Mouse (Mus musculus): Measurements from ENCODE around the gene Dscaml1. TPM values are rescaled to one million over a fixed set of nuclear protein-coding genes. Genes with fewer than 3 reads are reported as not detected.

Dscaml1 gene
- polyA plus RNA-seq, 1 experiment, result 0.62 TPM

DNA sequence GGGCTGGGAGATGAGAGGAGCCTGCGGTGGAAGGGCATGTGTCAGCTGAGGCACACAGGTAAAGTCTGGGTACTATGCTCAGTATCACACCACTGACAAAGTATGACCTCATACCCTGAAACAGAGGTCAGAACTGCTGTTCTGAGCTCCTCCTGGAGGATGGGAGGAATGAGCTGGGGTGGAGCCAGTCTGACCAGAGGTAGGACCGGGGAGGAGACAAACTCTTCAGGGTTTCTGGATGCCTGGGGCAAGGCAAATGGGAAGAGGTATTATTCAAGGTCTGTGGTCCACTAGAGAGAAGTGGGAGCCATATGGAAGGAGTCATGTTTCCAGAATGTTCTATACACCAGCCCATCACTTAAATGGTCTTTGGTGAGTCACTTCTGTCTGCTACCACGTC lies 15.3 kb upstream of the Dscaml1 start:
- no peak for TF ChIP-seq POLR2A (IDR thresholded peaks at IDR 0.05; ENCODE audit: low read depth, low read length)
- TF ChIP-seq CTCF (IDR thresholded peaks at IDR 0.05; ENCODE audit: extremely low read depth, insufficient read length, insufficient replicate concordance, low read depth, low read length), result no peak
- 71% methylated on average over 3 of the region's 3 CpGs for WGBS
- H3K27ac ChIP-seq (ENCODE audit: insufficient read depth, low read depth, low read length), result no peak overlapping the region
- H3K36me3 ChIP-seq (ENCODE audit: control insufficient read depth, insufficient read depth, low read length), result no peaks in the 10 kb centered on the region
- peaks cover 4% of the 10 kb centered on the region; the same call in 1 of the 2 replicates for H3K4me1 ChIP-seq (ENCODE audit: control insufficient read depth, insufficient read depth, insufficient read length, low read length)
- no peaks in the 10 kb centered on the region for H3K27me3 ChIP-seq (ENCODE audit: control insufficient read depth, insufficient read depth, low read length)
- H3K4me3 ChIP-seq (ENCODE audit: low read depth, low read length), result no peak overlapping the region

DNA sequence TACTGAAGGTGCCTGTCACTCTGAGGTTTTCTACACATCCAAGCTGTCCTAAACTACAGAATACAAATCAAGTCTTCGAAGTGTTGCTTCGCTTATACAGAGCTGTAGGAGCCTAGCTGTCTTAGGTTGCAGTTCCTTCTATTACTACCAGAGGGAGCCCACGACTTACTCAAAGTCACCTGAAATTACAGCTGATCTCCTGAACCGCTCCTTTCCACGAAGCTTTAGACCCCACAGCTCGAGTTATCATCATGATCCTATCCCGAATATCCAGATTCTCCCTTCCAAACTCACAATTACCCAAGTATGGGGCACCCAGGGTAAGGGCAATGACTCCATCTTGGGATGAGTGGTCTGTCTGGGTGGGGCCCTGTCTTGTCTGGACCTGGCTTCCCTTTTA lies 14.6 kb upstream of the Dscaml1 start:
- Histone ChIP-seq H3K4me1 (ENCODE audit: control insufficient read depth, insufficient read depth, insufficient read length, low read length) (peaks cover 5% of the 10 kb centered on the region; the same call in 1 of the 2 replicates), H3K27ac (ENCODE audit: insufficient read depth, low read depth, low read length) (no peak overlapping the region), H3K36me3 (ENCODE audit: control insufficient read depth, insufficient read depth, low read length) (no peaks in the 10 kb centered on the region), H3K4me3 (ENCODE audit: low read depth, low read length) (no peak overlapping the region), H3K27me3 (ENCODE audit: control insufficient read depth, insufficient read depth, low read length) (no peaks in the 10 kb centered on the region)
- 11% methylated on average over 7 of the region's 7 CpGs for WGBS
- no peak for TF ChIP-seq POLR2A (IDR thresholded peaks at IDR 0.05; ENCODE audit: low read depth, low read length)
- TF ChIP-seq CTCF (IDR thresholded peaks at IDR 0.05; ENCODE audit: extremely low read depth, insufficient read length, insufficient replicate concordance, low read depth, low read length), result no peak

GRCm38 (mm10) chr9:45412287-45412686 lies 14.1 kb upstream of the Dscaml1 start:
- 4% methylated on average over 10 of the region's 10 CpGs for WGBS
- Histone ChIP-seq H3K27ac (ENCODE audit: insufficient read depth, low read depth, low read length) (no peak overlapping the region), H3K4me3 (ENCODE audit: low read depth, low read length) (no peak overlapping the region), H3K4me1 (ENCODE audit: control insufficient read depth, insufficient read depth, insufficient read length, low read length) (peaks cover 9% of the 10 kb centered on the region; the same call in 1 of the 2 replicates), H3K36me3 (ENCODE audit: control insufficient read depth, insufficient read depth, low read length) (no peaks in the 10 kb centered on the region), H3K27me3 (ENCODE audit: control insufficient read depth, insufficient read depth, low read length) (no peaks in the 10 kb centered on the region)
- TF ChIP-seq CTCF (IDR thresholded peaks at IDR 0.05; ENCODE audit: extremely low read depth, insufficient read length, insufficient replicate concordance, low read depth, low read length) (peak; percentile 82), POLR2A (IDR thresholded peaks at IDR 0.05; ENCODE audit: low read depth, low read length) (no peak)

DNA sequence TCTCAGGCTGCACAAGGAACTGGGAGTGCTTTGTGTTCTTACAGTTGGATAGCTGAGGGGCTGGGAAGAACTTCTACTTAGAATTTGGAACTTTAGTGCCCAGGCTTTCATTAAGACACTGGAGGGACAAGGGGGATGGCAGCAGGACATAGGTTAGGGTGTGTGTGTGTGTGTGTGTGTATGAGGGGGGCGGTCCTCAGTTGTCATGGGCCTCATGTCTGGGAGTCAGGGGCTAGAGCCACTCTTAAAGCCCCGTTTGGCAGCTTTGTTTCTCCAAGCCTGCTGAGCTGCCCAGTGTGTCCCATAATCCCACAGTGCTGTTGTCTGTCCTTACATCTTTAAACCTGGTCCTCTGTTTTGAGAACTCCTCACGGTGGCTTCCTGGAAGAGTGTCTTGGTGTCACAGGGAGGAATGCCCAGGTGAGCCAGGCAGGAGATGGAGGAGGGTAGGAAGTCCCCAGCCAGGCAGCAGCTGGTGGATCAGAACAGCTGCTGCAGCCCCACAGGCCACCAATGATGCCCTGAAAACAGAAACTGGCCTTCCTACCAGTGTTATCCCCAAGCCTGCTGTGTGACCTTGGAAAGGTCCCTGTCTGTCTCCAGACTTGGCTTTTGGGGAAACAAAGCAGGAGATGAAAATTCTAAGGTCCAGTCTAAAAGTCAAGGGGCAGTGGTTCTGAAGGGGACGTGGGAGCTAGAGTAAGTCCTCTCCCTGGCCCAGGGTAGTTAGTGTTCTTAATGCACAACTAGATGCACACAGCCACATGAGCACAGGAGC lies 13.5 kb upstream of the Dscaml1 start:
- no peak for TF ChIP-seq CTCF (IDR thresholded peaks at IDR 0.05; ENCODE audit: extremely low read depth, insufficient read length, insufficient replicate concordance, low read depth, low read length)
- no peak for TF ChIP-seq POLR2A (IDR thresholded peaks at IDR 0.05; ENCODE audit: low read depth, low read length)
- no peaks in the 10 kb centered on the region for H3K27me3 ChIP-seq (ENCODE audit: control insufficient read depth, insufficient read depth, low read length)
- H3K4me1 ChIP-seq (ENCODE audit: control insufficient read depth, insufficient read depth, insufficient read length, low read length), result peaks cover 9% of the 10 kb centered on the region; the same call in 1 of the 2 replicates
- H3K36me3 ChIP-seq (ENCODE audit: control insufficient read depth, insufficient read depth, low read length), result no peaks in the 10 kb centered on the region
- 81% methylated on average over 4 of the region's 4 CpGs for WGBS
- H3K27ac ChIP-seq (ENCODE audit: insufficient read depth, low read depth, low read length), result no peak overlapping the region
- no peak overlapping the region for H3K4me3 ChIP-seq (ENCODE audit: low read depth, low read length)

GRCm38 (mm10) chr9:45413478-45414140 lies 12.8 kb upstream of the Dscaml1 start:
- Histone ChIP-seq H3K36me3 (ENCODE audit: control insufficient read depth, insufficient read depth, low read length) (no peaks in the 10 kb centered on the region), H3K27ac (ENCODE audit: insufficient read depth, low read depth, low read length) (no peak overlapping the region), H3K4me3 (ENCODE audit: low read depth, low read length) (no peak overlapping the region), H3K27me3 (ENCODE audit: control insufficient read depth, insufficient read depth, low read length) (no peaks in the 10 kb centered on the region), H3K4me1 (ENCODE audit: control insufficient read depth, insufficient read depth, insufficient read length, low read length) (peaks cover 9% of the 10 kb centered on the region; the same call in 1 of the 2 replicates)
- WGBS, result 55% methylated on average over 5 of the region's 5 CpGs
- TF ChIP-seq POLR2A (IDR thresholded peaks at IDR 0.05; ENCODE audit: low read depth, low read length), result no peak
- peak; percentile 56; the same call in 1 of the 2 replicates for TF ChIP-seq CTCF (IDR thresholded peaks at IDR 0.05; ENCODE audit: extremely low read depth, insufficient read length, insufficient replicate concordance, low read depth, low read length)

- 62% methylated on average over 4 of the region's 4 CpGs for WGBS
- H3K27me3 ChIP-seq (ENCODE audit: control insufficient read depth, insufficient read depth, low read length), result no peaks in the 10 kb centered on the region
- no peaks in the 10 kb centered on the region for H3K36me3 ChIP-seq (ENCODE audit: control insufficient read depth, insufficient read depth, low read length)
- TF ChIP-seq CTCF (IDR thresholded peaks at IDR 0.05; ENCODE audit: extremely low read depth, insufficient read length, insufficient replicate concordance, low read depth, low read length) (peak; percentile 12; the same call in 1 of the 2 replicates), POLR2A (IDR thresholded peaks at IDR 0.05; ENCODE audit: low read depth, low read length) (no peak)
- peaks cover 9% of the 10 kb centered on the region; the same call in 1 of the 2 replicates for H3K4me1 ChIP-seq (ENCODE audit: control insufficient read depth, insufficient read depth, insufficient read length, low read length)
- H3K4me3 ChIP-seq (ENCODE audit: low read depth, low read length), result no peak overlapping the region
- H3K27ac ChIP-seq (ENCODE audit: insufficient read depth, low read depth, low read length), result no peak overlapping the region
These were observed 10.5 kb upstream of the Dscaml1 start for GRCm38 (mm10) chr9:45415912-45416311.

DNA sequence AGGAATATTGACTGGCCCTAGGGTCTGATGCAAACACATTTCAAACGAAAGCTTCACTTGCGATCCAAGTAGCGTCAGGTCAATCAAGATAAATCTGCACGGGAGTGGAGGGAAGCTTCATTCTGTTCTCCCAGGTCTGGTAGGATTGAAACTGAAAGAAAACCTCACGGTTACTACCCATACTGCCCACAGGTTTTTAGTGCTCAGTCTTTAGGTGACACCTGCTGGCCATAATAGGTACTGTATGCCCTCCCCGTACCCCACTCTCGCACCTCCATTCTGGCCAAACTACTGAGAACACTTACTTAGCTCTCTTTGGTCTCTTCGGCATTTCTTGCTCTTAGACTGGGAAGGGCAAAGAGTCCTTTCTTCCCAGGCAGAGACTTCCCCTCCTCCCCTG lies 9.2 kb upstream of the Dscaml1 start:
- WGBS, result 8% methylated on average over 8 of the region's 8 CpGs
- TF ChIP-seq CTCF (IDR thresholded peaks at IDR 0.05; ENCODE audit: extremely low read depth, insufficient read length, insufficient replicate concordance, low read depth, low read length) (peak; percentile 74; the same call in 1 of the 2 replicates), POLR2A (IDR thresholded peaks at IDR 0.05; ENCODE audit: low read depth, low read length) (no peak)
- H3K4me3 ChIP-seq (ENCODE audit: low read depth, low read length), result peak overlapping the region; percentile 7; the same call in 1 of the 2 replicates

More for the DNA sequence above, 9.2 kb upstream of the Dscaml1 start:
- Histone ChIP-seq H3K36me3 (ENCODE audit: control insufficient read depth, insufficient read depth, low read length) (no peaks in the 10 kb centered on the region), H3K27me3 (ENCODE audit: control insufficient read depth, insufficient read depth, low read length) (no peaks in the 10 kb centered on the region), H3K4me1 (ENCODE audit: control insufficient read depth, insufficient read depth, insufficient read length, low read length) (peaks cover 5% of the 10 kb centered on the region; the same call in 1 of the 2 replicates), H3K27ac (ENCODE audit: insufficient read depth, low read depth, low read length) (no peak overlapping the region)

Measured in small intestine, adult 2 months (tissue).